Mouse (Mus musculus): ENCODE data around the gene Atf5. TPM values are rescaled to one million over a fixed set of nuclear protein-coding genes. Genes with fewer than 3 reads are reported as not detected.
A peak's percentile ranks its signal among the peaks of the same experiment; 100 is the strongest.

Gene Atf5
- polyA plus RNA-seq, 1 experiment from 2014 or later, result 3.3 TPM

- 87% methylated on average over 8 of the region's 8 CpGs for WGBS
- peaks cover 48% of the 10 kb centered on the region for H3K36me3 ChIP-seq (ENCODE audit: control insufficient read depth, insufficient read depth, low read length)
- H3K9me3 ChIP-seq (ENCODE audit: control insufficient read depth, low read length), result no peaks in the 10 kb centered on the region
- peaks cover 13% of the 10 kb centered on the region for H3K4me1 ChIP-seq (replicated peaks; ENCODE audit: control insufficient read depth, insufficient read depth, low read length)
- no peak overlapping the region for H3K4me2 ChIP-seq (ENCODE audit: low read depth, low read length)
- H3K4me3 ChIP-seq (ENCODE audit: low read length), result no peak overlapping the region
- no peak overlapping the region for H3K9ac ChIP-seq (ENCODE audit: low read length)
- H3K27me3 ChIP-seq (ENCODE audit: control insufficient read depth, insufficient read depth, low read depth, low read length), result peaks cover 12% of the 10 kb centered on the region
- ATAC-seq (ENCODE audit: low read depth), result no peak
- no peak overlapping the region for H3K27ac ChIP-seq (ENCODE audit: low read length)
These were observed 25.5 kb upstream of the Atf5 start for GRCm38 (mm10) chr7:44841825-44842463.

DNA sequence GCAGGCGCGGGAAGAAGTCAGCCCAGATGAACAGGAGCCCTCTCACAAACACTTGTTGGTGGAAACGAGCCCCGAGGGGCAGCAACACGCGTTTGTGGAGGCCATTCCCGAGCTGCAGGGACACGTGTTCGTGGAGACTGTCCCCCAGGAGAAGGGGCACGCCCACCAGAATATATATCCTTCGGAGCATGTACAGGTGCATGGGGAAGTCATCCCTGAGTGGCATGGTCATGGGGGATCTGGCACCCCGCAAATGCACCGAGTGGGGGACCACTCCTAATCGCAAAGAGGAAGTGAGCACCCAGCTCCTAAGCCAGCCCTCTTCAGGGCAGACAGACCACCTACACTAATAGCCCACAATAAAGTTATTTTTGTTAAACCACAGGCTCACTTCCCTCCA is 24.0 kb upstream of the Atf5 start:
- H3K27me3 ChIP-seq (ENCODE audit: control insufficient read depth, insufficient read depth, low read depth, low read length), result peaks cover 12% of the 10 kb centered on the region
- 57% methylated on average over 14 of the region's 14 CpGs for WGBS
- H3K4me2 ChIP-seq (ENCODE audit: low read depth, low read length), result peak overlapping the region; percentile 67; the same call in 1 of the 2 replicates
- H3K9me3 ChIP-seq (ENCODE audit: control insufficient read depth, low read length), result no peaks in the 10 kb centered on the region
- no peak overlapping the region for H3K4me3 ChIP-seq (ENCODE audit: low read length)
- ATAC-seq (ENCODE audit: low read depth), result no peak
- peaks cover 37% of the 10 kb centered on the region for H3K36me3 ChIP-seq (ENCODE audit: control insufficient read depth, insufficient read depth, low read length)
- peaks cover 17% of the 10 kb centered on the region for H3K4me1 ChIP-seq (replicated peaks; ENCODE audit: control insufficient read depth, insufficient read depth, low read length)
- no peak overlapping the region for H3K9ac ChIP-seq (ENCODE audit: low read length)
- H3K27ac ChIP-seq (ENCODE audit: low read length), result no peak overlapping the region

- H3K4me2 ChIP-seq (ENCODE audit: low read depth, low read length), result peak overlapping the region; percentile 67
- no peak overlapping the region for H3K27ac ChIP-seq (ENCODE audit: low read length)
- H3K27me3 ChIP-seq (ENCODE audit: control insufficient read depth, insufficient read depth, low read depth, low read length), result peaks cover 12% of the 10 kb centered on the region
- 3% methylated on average over 57 of the region's 58 CpGs for WGBS
- H3K4me3 ChIP-seq (ENCODE audit: low read length), result peak overlapping the region; percentile 40
- peak; percentile 53 for ATAC-seq (ENCODE audit: low read depth)
- H3K36me3 ChIP-seq (ENCODE audit: control insufficient read depth, insufficient read depth, low read length), result peaks cover 29% of the 10 kb centered on the region
- H3K9me3 ChIP-seq (ENCODE audit: control insufficient read depth, low read length), result no peaks in the 10 kb centered on the region
- peak overlapping the region; percentile 62 for H3K9ac ChIP-seq (ENCODE audit: low read length)
- peaks cover 17% of the 10 kb centered on the region for H3K4me1 ChIP-seq (replicated peaks; ENCODE audit: control insufficient read depth, insufficient read depth, low read length)
These were observed 23.2 kb upstream of the Atf5 start for GRCm38 (mm10) chr7:44839491-44840191.

- peak overlapping the region; percentile 62 for H3K9ac ChIP-seq (ENCODE audit: low read length)
- ATAC-seq (ENCODE audit: low read depth), result no peak
These were observed 22.7 kb upstream of the Atf5 start for GRCm38 (mm10) chr7:44839171-44839490.

DNA sequence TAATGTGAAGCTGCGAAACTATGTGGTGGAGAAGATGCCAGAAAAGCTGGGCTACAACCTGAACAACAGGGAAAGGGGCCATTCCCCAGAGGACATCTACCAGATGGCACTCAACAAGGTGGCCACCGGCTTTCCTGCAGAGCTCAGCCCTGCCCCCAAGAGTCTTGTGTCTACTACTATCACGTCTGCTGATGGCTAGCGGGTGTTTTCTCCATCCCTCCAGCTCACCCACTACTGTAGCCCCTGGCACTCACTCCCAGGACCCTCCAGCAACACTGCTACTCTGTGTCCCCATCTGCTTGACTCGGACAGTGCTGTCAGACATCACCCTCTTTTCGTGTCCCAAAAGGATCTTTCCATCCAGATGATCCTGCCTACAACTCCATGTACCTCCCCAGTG is 21.6 kb upstream of the Atf5 start:
- ATAC-seq (ENCODE audit: low read depth), result no peak
- no peak overlapping the region for H3K9ac ChIP-seq (ENCODE audit: low read length)
- no peak overlapping the region for H3K4me3 ChIP-seq (ENCODE audit: low read length)
- 87% methylated on average over 6 of the region's 6 CpGs for WGBS
- peaks cover 12% of the 10 kb centered on the region for H3K27me3 ChIP-seq (ENCODE audit: control insufficient read depth, insufficient read depth, low read depth, low read length)
- H3K4me1 ChIP-seq (replicated peaks; ENCODE audit: control insufficient read depth, insufficient read depth, low read length), result peaks cover 18% of the 10 kb centered on the region
- peaks cover 15% of the 10 kb centered on the region for H3K36me3 ChIP-seq (ENCODE audit: control insufficient read depth, insufficient read depth, low read length)
- H3K9me3 ChIP-seq (ENCODE audit: control insufficient read depth, low read length), result no peaks in the 10 kb centered on the region
- no peak overlapping the region for H3K27ac ChIP-seq (ENCODE audit: low read length)
- no peak overlapping the region for H3K4me2 ChIP-seq (ENCODE audit: low read depth, low read length)

More at GRCm38 (mm10) chr7:44839171-44839490, 22.7 kb upstream of the Atf5 start:
- H3K9me3 ChIP-seq (ENCODE audit: control insufficient read depth, low read length), result no peaks in the 10 kb centered on the region
- H3K4me1 ChIP-seq (replicated peaks; ENCODE audit: control insufficient read depth, insufficient read depth, low read length), result peaks cover 17% of the 10 kb centered on the region
- H3K4me2 ChIP-seq (ENCODE audit: low read depth, low read length), result peak overlapping the region; percentile 67
- 30% methylated on average over 11 of the region's 11 CpGs for WGBS
- peak overlapping the region; percentile 40; the same call in 1 of the 2 replicates for H3K4me3 ChIP-seq (ENCODE audit: low read length)
- peaks cover 12% of the 10 kb centered on the region for H3K27me3 ChIP-seq (ENCODE audit: control insufficient read depth, insufficient read depth, low read depth, low read length)
- peaks cover 24% of the 10 kb centered on the region for H3K36me3 ChIP-seq (ENCODE audit: control insufficient read depth, insufficient read depth, low read length)
- H3K27ac ChIP-seq (ENCODE audit: low read length), result no peak overlapping the region

GRCm38 (mm10) chr7:44836423-44837053 is 20.1 kb upstream of the Atf5 start:
- Histone ChIP-seq H3K27me3 (ENCODE audit: control insufficient read depth, insufficient read depth, low read depth, low read length) (peaks cover 12% of the 10 kb centered on the region), H3K4me2 (ENCODE audit: low read depth, low read length) (no peak overlapping the region), H3K9me3 (ENCODE audit: control insufficient read depth, low read length) (no peaks in the 10 kb centered on the region), H3K4me3 (ENCODE audit: low read length) (no peak overlapping the region), H3K27ac (ENCODE audit: low read length) (no peak overlapping the region), H3K4me1 (replicated peaks; ENCODE audit: control insufficient read depth, insufficient read depth, low read length) (peaks cover 20% of the 10 kb centered on the region), H3K36me3 (ENCODE audit: control insufficient read depth, insufficient read depth, low read length) (peaks cover 7% of the 10 kb centered on the region), H3K9ac (ENCODE audit: low read length) (no peak overlapping the region)
- WGBS, result 77% methylated on average over 9 of the region's 9 CpGs
- no peak for ATAC-seq (ENCODE audit: low read depth)

- H3K9ac ChIP-seq (ENCODE audit: low read length), result no peak overlapping the region
These were observed 19.6 kb upstream of the Atf5 start for GRCm38 (mm10) chr7:44836016-44836404.

GRCm38 (mm10) chr7:44835373-44836015 is 19.0 kb upstream of the Atf5 start:
- ATAC-seq (ENCODE audit: low read depth), result no peak
- no peak overlapping the region for H3K4me3 ChIP-seq (ENCODE audit: low read length)
- 91% methylated on average over 1 of the region's 1 CpGs for WGBS

More at GRCm38 (mm10) chr7:44836016-44836404, 19.6 kb upstream of the Atf5 start:
- H3K4me3 ChIP-seq (ENCODE audit: low read length), result no peak overlapping the region
- H3K4me2 ChIP-seq (ENCODE audit: low read depth, low read length), result no peak overlapping the region
- WGBS, result 36% methylated on average over 3 of the region's 3 CpGs
- peaks cover 8% of the 10 kb centered on the region for H3K36me3 ChIP-seq (ENCODE audit: control insufficient read depth, insufficient read depth, low read length)
- no peaks in the 10 kb centered on the region for H3K9me3 ChIP-seq (ENCODE audit: control insufficient read depth, low read length)
- H3K4me1 ChIP-seq (replicated peaks; ENCODE audit: control insufficient read depth, insufficient read depth, low read length), result peaks cover 20% of the 10 kb centered on the region
- peaks cover 12% of the 10 kb centered on the region for H3K27me3 ChIP-seq (ENCODE audit: control insufficient read depth, insufficient read depth, low read depth, low read length)
- no peak overlapping the region for H3K27ac ChIP-seq (ENCODE audit: low read length)
- ATAC-seq (ENCODE audit: low read depth), result no peak

DNA sequence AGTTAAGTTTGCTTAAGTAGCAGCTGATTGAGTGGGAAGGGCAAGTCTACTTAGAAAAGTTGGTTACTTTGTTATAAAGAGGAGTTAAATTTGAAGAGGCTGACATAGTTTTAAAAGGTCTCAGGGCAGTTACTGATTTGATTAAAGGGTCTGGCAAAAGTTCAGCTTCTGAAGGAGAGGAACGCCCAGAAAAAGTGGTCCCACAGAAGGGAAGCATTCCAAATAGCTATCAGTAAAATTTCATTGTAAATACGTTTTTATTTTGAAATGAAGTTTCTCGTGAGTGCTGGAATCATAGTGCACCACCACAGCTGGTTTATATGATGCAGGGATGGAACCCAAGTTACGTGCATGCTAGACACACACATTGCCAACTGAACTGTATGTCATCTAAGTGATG is 16.3 kb upstream of the Atf5 start:
- Histone ChIP-seq H3K4me1 (replicated peaks; ENCODE audit: control insufficient read depth, insufficient read depth, low read length) (peaks cover 7% of the 10 kb centered on the region; the same call in 1 of the 2 replicates), H3K27me3 (ENCODE audit: control insufficient read depth, insufficient read depth, low read depth, low read length) (no peaks in the 10 kb centered on the region), H3K4me3 (ENCODE audit: low read length) (no peak overlapping the region), H3K9ac (ENCODE audit: low read length) (no peak overlapping the region), H3K4me2 (ENCODE audit: low read depth, low read length) (no peak overlapping the region), H3K36me3 (ENCODE audit: control insufficient read depth, insufficient read depth, low read length) (peaks cover 29% of the 10 kb centered on the region), H3K9me3 (ENCODE audit: control insufficient read depth, low read length) (no peaks in the 10 kb centered on the region), H3K27ac (ENCODE audit: low read length) (no peak overlapping the region)
- ATAC-seq (ENCODE audit: low read depth), result no peak
- 42% methylated on average over 4 of the region's 4 CpGs for WGBS

More at GRCm38 (mm10) chr7:44835373-44836015, 19.0 kb upstream of the Atf5 start:
- Histone ChIP-seq H3K4me1 (replicated peaks; ENCODE audit: control insufficient read depth, insufficient read depth, low read length) (peaks cover 20% of the 10 kb centered on the region), H3K27me3 (ENCODE audit: control insufficient read depth, insufficient read depth, low read depth, low read length) (peaks cover 7% of the 10 kb centered on the region), H3K4me2 (ENCODE audit: low read depth, low read length) (no peak overlapping the region), H3K9ac (ENCODE audit: low read length) (no peak overlapping the region), H3K36me3 (ENCODE audit: control insufficient read depth, insufficient read depth, low read length) (peaks cover 10% of the 10 kb centered on the region), H3K27ac (ENCODE audit: low read length) (no peak overlapping the region), H3K9me3 (ENCODE audit: control insufficient read depth, low read length) (no peaks in the 10 kb centered on the region)

Data from lung, embryonic 16.5 days (tissue).